Mouse (Mus musculus): Measurements from ENCODE around the gene Cym. TPM values are rescaled to one million over a fixed set of nuclear protein-coding genes. Genes with fewer than 3 reads are reported as not detected.

Gene Cym
- polyA plus RNA-seq, 1 experiment from 2014 or later = not detected

- H3K9ac ChIP-seq (replicated peaks; ENCODE audit: low read length) = no peak overlapping the region
- no peak overlapping the region for H3K27ac ChIP-seq (replicated peaks; ENCODE audit: low read depth, low read length)
- H3K4me2 ChIP-seq (ENCODE audit: low read depth, low read length) = no peak overlapping the region
- DNase-seq (ENCODE audit: low spot score) (no peak), ATAC-seq (replicated peaks; ENCODE audit: insufficient number of reproducible peaks, low FRiP score, low TSS enrichment, low read depth) (no peak)
- no peaks in the 10 kb centered on the region for H3K27me3 ChIP-seq (ENCODE audit: control insufficient read depth, insufficient read depth, low read length)
- no peaks in the 10 kb centered on the region for H3K4me1 ChIP-seq (ENCODE audit: control insufficient read depth, insufficient read depth, low read length)
- no peak overlapping the region for H3K4me3 ChIP-seq (ENCODE audit: low read depth, low read length)
- WGBS = 78% methylated on average over 9 of the region's 9 CpGs
- H3K9me3 ChIP-seq (replicated peaks; ENCODE audit: control insufficient read depth, low read length) = no peaks in the 10 kb centered on the region
- no peaks in the 10 kb centered on the region for H3K36me3 ChIP-seq (replicated peaks; ENCODE audit: control insufficient read depth, insufficient read depth, low read depth, low read length)
These were observed 45.0 kb downstream of the Cym start for GRCm38 (mm10) chr3:107176501-107176900.

- Histone ChIP-seq H3K27me3 (ENCODE audit: control insufficient read depth, insufficient read depth, low read length) (no peaks in the 10 kb centered on the region), H3K9ac (replicated peaks; ENCODE audit: low read length) (no peak overlapping the region), H3K36me3 (replicated peaks; ENCODE audit: control insufficient read depth, insufficient read depth, low read depth, low read length) (no peaks in the 10 kb centered on the region), H3K9me3 (replicated peaks; ENCODE audit: control insufficient read depth, low read length) (no peaks in the 10 kb centered on the region), H3K4me2 (ENCODE audit: low read depth, low read length) (no peak overlapping the region), H3K27ac (replicated peaks; ENCODE audit: low read depth, low read length) (no peak overlapping the region), H3K4me3 (ENCODE audit: low read depth, low read length) (no peak overlapping the region), H3K4me1 (ENCODE audit: control insufficient read depth, insufficient read depth, low read length) (no peaks in the 10 kb centered on the region)
- DNase-seq (ENCODE audit: low spot score) = no peak
- 81% methylated on average over 4 of the region's 4 CpGs for WGBS
- ATAC-seq (replicated peaks; ENCODE audit: insufficient number of reproducible peaks, low FRiP score, low TSS enrichment, low read depth) = no peak
These were observed 46.0 kb downstream of the Cym start for GRCm38 (mm10) chr3:107175486-107175885.

GRCm38 (mm10) chr3:107172556-107172955, 49.0 kb downstream of the Cym start:
- Histone ChIP-seq H3K9ac (replicated peaks; ENCODE audit: low read length) (no peak overlapping the region), H3K27ac (replicated peaks; ENCODE audit: low read depth, low read length) (no peak overlapping the region), H3K36me3 (replicated peaks; ENCODE audit: control insufficient read depth, insufficient read depth, low read depth, low read length) (no peaks in the 10 kb centered on the region), H3K4me1 (ENCODE audit: control insufficient read depth, insufficient read depth, low read length) (no peaks in the 10 kb centered on the region), H3K4me2 (ENCODE audit: low read depth, low read length) (no peak overlapping the region), H3K4me3 (ENCODE audit: low read depth, low read length) (no peak overlapping the region), H3K27me3 (ENCODE audit: control insufficient read depth, insufficient read depth, low read length) (no peaks in the 10 kb centered on the region), H3K9me3 (replicated peaks; ENCODE audit: control insufficient read depth, low read length) (no peaks in the 10 kb centered on the region)
- ATAC-seq (replicated peaks; ENCODE audit: insufficient number of reproducible peaks, low FRiP score, low TSS enrichment, low read depth) (no peak), DNase-seq (ENCODE audit: low spot score) (no peak)
- WGBS = 82% methylated on average over 1 of the region's 1 CpGs

- 82% methylated on average over 3 of the region's 3 CpGs for WGBS
- ATAC-seq (replicated peaks; ENCODE audit: insufficient number of reproducible peaks, low FRiP score, low TSS enrichment, low read depth) (no peak), DNase-seq (ENCODE audit: low spot score) (no peak)
- H3K27me3 ChIP-seq (ENCODE audit: control insufficient read depth, insufficient read depth, low read length) = no peaks in the 10 kb centered on the region
- H3K36me3 ChIP-seq (replicated peaks; ENCODE audit: control insufficient read depth, insufficient read depth, low read depth, low read length) = no peaks in the 10 kb centered on the region
- no peaks in the 10 kb centered on the region for H3K4me1 ChIP-seq (ENCODE audit: control insufficient read depth, insufficient read depth, low read length)
- no peak overlapping the region for H3K4me2 ChIP-seq (ENCODE audit: low read depth, low read length)
- no peak overlapping the region for H3K9ac ChIP-seq (replicated peaks; ENCODE audit: low read length)
- no peak overlapping the region for H3K27ac ChIP-seq (replicated peaks; ENCODE audit: low read depth, low read length)
- no peak overlapping the region for H3K4me3 ChIP-seq (ENCODE audit: low read depth, low read length)
- H3K9me3 ChIP-seq (replicated peaks; ENCODE audit: control insufficient read depth, low read length) = no peaks in the 10 kb centered on the region
These were observed 49.6 kb downstream of the Cym start for GRCm38 (mm10) chr3:107171964-107172363.

- 76% methylated on average over 2 of the region's 2 CpGs for WGBS
- H3K27me3 ChIP-seq (ENCODE audit: control insufficient read depth, insufficient read depth, low read length) = no peaks in the 10 kb centered on the region
- no peaks in the 10 kb centered on the region for H3K4me1 ChIP-seq (ENCODE audit: control insufficient read depth, insufficient read depth, low read length)
- H3K36me3 ChIP-seq (replicated peaks; ENCODE audit: control insufficient read depth, insufficient read depth, low read depth, low read length) = no peaks in the 10 kb centered on the region
- no peak overlapping the region for H3K4me2 ChIP-seq (ENCODE audit: low read depth, low read length)
- H3K9me3 ChIP-seq (replicated peaks; ENCODE audit: control insufficient read depth, low read length) = no peaks in the 10 kb centered on the region
- no peak overlapping the region for H3K27ac ChIP-seq (replicated peaks; ENCODE audit: low read depth, low read length)
- ATAC-seq (replicated peaks; ENCODE audit: insufficient number of reproducible peaks, low FRiP score, low TSS enrichment, low read depth) = no peak
- DNase-seq (ENCODE audit: low spot score) = no peak
- H3K4me3 ChIP-seq (ENCODE audit: low read depth, low read length) = no peak overlapping the region
- H3K9ac ChIP-seq (replicated peaks; ENCODE audit: low read length) = no peak overlapping the region
These were observed 52.0 kb downstream of the Cym start for GRCm38 (mm10) chr3:107169552-107169951.

GRCm38 (mm10) chr3:107162741-107163140, 58.8 kb downstream of the Cym start:
- WGBS = 85% methylated on average over 2 of the region's 2 CpGs
- H3K4me3 ChIP-seq (ENCODE audit: low read depth, low read length) = no peak overlapping the region
- no peak overlapping the region for H3K27ac ChIP-seq (replicated peaks; ENCODE audit: low read depth, low read length)
- H3K36me3 ChIP-seq (replicated peaks; ENCODE audit: control insufficient read depth, insufficient read depth, low read depth, low read length) = no peaks in the 10 kb centered on the region
- ATAC-seq (replicated peaks; ENCODE audit: insufficient number of reproducible peaks, low FRiP score, low TSS enrichment, low read depth) (no peak), DNase-seq (ENCODE audit: low spot score) (no peak)
- 0 out of 2 replicates have a peak, but pooled peaks cover 3% of the 10 kb centered on the region for H3K27me3 ChIP-seq (ENCODE audit: control insufficient read depth, insufficient read depth, low read length)
- no peak overlapping the region for H3K4me2 ChIP-seq (ENCODE audit: low read depth, low read length)
- H3K9ac ChIP-seq (replicated peaks; ENCODE audit: low read length) = no peak overlapping the region
- H3K9me3 ChIP-seq (replicated peaks; ENCODE audit: control insufficient read depth, low read length) = no peaks in the 10 kb centered on the region
- no peaks in the 10 kb centered on the region for H3K4me1 ChIP-seq (ENCODE audit: control insufficient read depth, insufficient read depth, low read length)

Other genes starting within 250 kb of the Cym start
- gene Kcna3, start 185.6 kb downstream of the Cym start, polyA plus RNA-seq (2014; fragmentation: Nextera tagmentation; extraction: Ambion mirVana) = 1.9 and 2.3 TPM in 2 replicates
- 0.20 and 0.24 TPM in 2 replicates for gene Kcna2, start 120.6 kb downstream of the Cym start, polyA plus RNA-seq (2014; fragmentation: Nextera tagmentation; extraction: Ambion mirVana)
- not detected in 2 replicates for gene Kcna10, start 38.7 kb downstream of the Cym start, polyA plus RNA-seq (2014; fragmentation: Nextera tagmentation; extraction: Ambion mirVana)
- gene A630076J17Rik, start 8.9 kb upstream of the Cym start, polyA plus RNA-seq (2014; fragmentation: Nextera tagmentation; extraction: Ambion mirVana) = 0.25 TPM in 1 of 2 replicates, not detected in the other
- gene Prok1, start 18.0 kb upstream of the Cym start, polyA plus RNA-seq (2014; fragmentation: Nextera tagmentation; extraction: Ambion mirVana) = 0.15 TPM in 1 of 2 replicates, not detected in the other
- 186 and 191 TPM in 2 replicates for gene Lamtor5, start 57.1 kb upstream of the Cym start, polyA plus RNA-seq (2014; fragmentation: Nextera tagmentation; extraction: Ambion mirVana)
- gene Slc16a4, start 69.5 kb upstream of the Cym start, polyA plus RNA-seq (2014; fragmentation: Nextera tagmentation; extraction: Ambion mirVana) = 2.1 and 3.4 TPM in 2 replicates
- 19.0 and 20.6 TPM in 2 replicates for gene Rbm15, start 111.9 kb upstream of the Cym start, polyA plus RNA-seq (2014; fragmentation: Nextera tagmentation; extraction: Ambion mirVana)
- gene Kcnc4, start 237.8 kb upstream of the Cym start, polyA plus RNA-seq (2014; fragmentation: Nextera tagmentation; extraction: Ambion mirVana) = 0.14 and 0.26 TPM in 2 replicates

Data from embryonic facial prominence, embryonic 11.5 days (tissue).